Mouse (Mus musculus) CD4-positive, CD25-positive, alpha-beta regulatory T cell, adult 2 months (primary cell): ENCODE data around the gene Ttc39a.
A peak's percentile ranks its signal among the peaks of the same experiment; 100 is the strongest.

Experiments used
- DNase-seq: peaks from one replicate; pipeline ENCODE4 v3.0.0-alpha.2; 2012; ENCODE audit warnings: low read depth, low spot score

Ttc39a gene

GRCm38 (mm10) chr4:109420138-109420795 is 13.8 kb downstream of the Ttc39a start:
- DNase-seq = peak; percentile 15

GRCm38 (mm10) chr4:109421608-109422007 is 15.2 kb downstream of the Ttc39a start:
- DNase-seq = no peak

GRCm38 (mm10) chr4:109422436-109422835 is 16.0 kb downstream of the Ttc39a start:
- DNase-seq = no peak

- DNase-seq = no peak
Measured at GRCm38 (mm10) chr4:109423438-109423837, 17.0 kb downstream of the Ttc39a start.

- no peak for DNase-seq
Measured at GRCm38 (mm10) chr4:109427058-109427457, 20.6 kb downstream of the Ttc39a start.

GRCm38 (mm10) chr4:109430250-109430649 is 23.8 kb downstream of the Ttc39a start:
- DNase-seq = no peak

- DNase-seq = peak; percentile 71
Measured at GRCm38 (mm10) chr4:109430854-109431253, 24.4 kb downstream of the Ttc39a start.

GRCm38 (mm10) chr4:109432668-109433375 is 26.4 kb downstream of the Ttc39a start:
- no peak for DNase-seq

- DNase-seq = no peak
Measured at GRCm38 (mm10) chr4:109433641-109434040, 27.2 kb downstream of the Ttc39a start.

GRCm38 (mm10) chr4:109434256-109434655 is 27.8 kb downstream of the Ttc39a start:
- no peak for DNase-seq

GRCm38 (mm10) chr4:109437913-109438878 is 31.8 kb downstream of the Ttc39a start:
- peak; percentile 81 for DNase-seq

GRCm38 (mm10) chr4:109439101-109439500 is 32.7 kb downstream of the Ttc39a start:
- DNase-seq = no peak

- no peak for DNase-seq
Measured at GRCm38 (mm10) chr4:109439825-109440248, 33.4 kb downstream of the Ttc39a start.

GRCm38 (mm10) chr4:109440381-109440780 is 34.0 kb downstream of the Ttc39a start:
- no peak for DNase-seq

GRCm38 (mm10) chr4:109441000-109441399 is 34.6 kb downstream of the Ttc39a start:
- DNase-seq = no peak

GRCm38 (mm10) chr4:109442126-109442525 is 35.7 kb downstream of the Ttc39a start:
- DNase-seq = no peak

GRCm38 (mm10) chr4:109442649-109443048 is 36.2 kb downstream of the Ttc39a start:
- DNase-seq = no peak

- DNase-seq = no peak
Measured at GRCm38 (mm10) chr4:109444471-109444870, 38.0 kb downstream of the Ttc39a start.

GRCm38 (mm10) chr4:109444951-109445350 is 38.5 kb downstream of the Ttc39a start:
- DNase-seq = no peak

- no peak for DNase-seq
Measured at GRCm38 (mm10) chr4:109445397-109445796, 39.0 kb downstream of the Ttc39a start.

GRCm38 (mm10) chr4:109445956-109446355 is 39.5 kb downstream of the Ttc39a start:
- no peak for DNase-seq

- no peak for DNase-seq
Measured at GRCm38 (mm10) chr4:109448531-109448930, 42.1 kb downstream of the Ttc39a start.
